Mouse (Mus musculus) spleen, postnatal 36 days (tissue): ENCODE results near the gene Ppp1r14d.

ENCODE experiments used
- DNase-seq, 2 experiments: peaks; one replicate each; pipeline ENCODE4 v3.0.0; 2022; ENCODE audit warnings: low spot score in 2 of 2, mixed read lengths in 1 of 2

Ppp1r14d gene

DNA sequence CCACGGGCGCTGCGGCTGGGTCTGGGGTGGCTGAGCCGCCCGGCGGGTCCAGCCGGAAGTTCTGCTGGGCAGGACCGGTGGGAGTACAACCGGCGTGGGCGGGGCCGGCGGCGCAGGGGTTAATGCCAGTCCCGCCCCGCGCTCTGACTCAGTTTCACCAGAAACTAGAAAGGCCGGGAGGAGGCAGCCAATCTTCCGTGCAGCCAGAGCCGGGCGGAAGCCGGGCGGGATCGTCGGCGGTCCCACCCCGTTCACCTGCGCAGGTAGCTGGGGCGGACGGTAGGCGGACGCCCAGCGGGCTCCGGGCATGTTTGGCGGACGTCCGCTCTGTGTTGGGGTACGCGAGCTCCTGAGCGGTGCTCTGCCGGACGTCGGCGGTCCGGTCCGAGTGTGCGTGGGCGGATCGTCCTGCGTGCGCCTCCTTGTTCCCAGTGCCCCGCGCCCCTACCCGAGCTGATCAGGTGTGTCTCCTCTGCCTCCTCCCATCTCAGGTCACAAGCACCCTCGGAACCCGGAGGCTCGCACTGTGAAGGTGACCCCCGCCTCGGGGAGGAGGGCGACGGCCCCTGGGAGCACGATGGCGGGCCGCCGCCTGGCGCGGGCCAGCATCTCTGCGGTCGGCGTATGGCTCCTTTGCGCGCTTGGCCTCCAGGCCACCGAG is 7.6 kb upstream of the Ppp1r14d start, which contains the start of gene Spint1:
Gene Spint1, plus strand, starts transcription at position 153 of the 661 bp plus-strand sequence.
- DNase-seq: no peak

- no peak for DNase-seq
Measured at GRCm38 (mm10) chr2:119236682-119237209, 7.0 kb upstream of the Ppp1r14d start.

GRCm38 (mm10) chr2:119209176-119209507 is 20.6 kb downstream of the Ppp1r14d start:
- no peak for DNase-seq

DNA sequence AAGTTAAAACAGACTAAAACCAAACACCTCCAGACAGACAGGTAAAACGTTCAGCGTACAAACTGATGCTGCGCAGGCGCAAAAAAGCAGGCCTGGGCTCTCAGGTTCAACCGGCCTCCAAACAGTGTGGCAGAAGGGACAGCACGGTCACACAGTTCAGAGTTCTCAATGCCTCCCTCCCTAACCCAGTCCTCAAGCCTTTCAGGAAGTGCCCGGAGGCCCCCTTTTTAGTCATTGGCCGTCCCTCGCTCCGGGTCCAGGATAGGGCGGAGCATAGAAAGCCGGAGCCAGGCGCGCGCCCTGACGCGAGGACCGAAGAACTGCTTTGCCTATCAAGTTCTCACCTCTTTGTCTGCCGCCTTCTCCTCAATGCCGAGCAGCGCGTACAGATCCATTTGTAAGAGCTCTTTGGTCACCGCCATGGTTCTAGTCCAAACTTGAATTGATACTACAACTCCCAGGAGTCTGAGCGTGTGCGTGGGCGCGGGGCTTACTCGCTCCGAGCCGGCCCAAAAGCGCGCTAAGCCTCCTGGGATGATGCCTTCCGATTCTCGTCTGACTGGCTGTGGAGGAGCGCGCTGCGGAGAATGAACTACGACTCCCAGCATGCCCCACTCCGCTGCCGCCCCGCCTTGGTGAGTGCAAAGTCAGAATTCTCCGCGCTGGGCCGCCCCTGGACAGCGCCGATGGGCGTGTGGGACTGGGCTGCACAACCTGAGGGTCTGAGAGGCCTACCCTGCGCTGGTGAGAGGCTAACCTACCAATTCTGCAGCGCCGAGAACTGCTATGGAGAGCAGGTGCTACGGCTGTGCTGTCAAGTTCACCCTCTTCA is 21.1 kb downstream of the Ppp1r14d start, which contains the start of the genes Zfyve19 and Dnajc17:
Gene Zfyve19, plus strand, starts transcription at position 274 of the 832 bp plus-strand sequence.
Gene Dnajc17, minus strand, starts transcription at position 452 of the 832 bp plus-strand sequence.
- peak; percentile 96 for DNase-seq

DNA sequence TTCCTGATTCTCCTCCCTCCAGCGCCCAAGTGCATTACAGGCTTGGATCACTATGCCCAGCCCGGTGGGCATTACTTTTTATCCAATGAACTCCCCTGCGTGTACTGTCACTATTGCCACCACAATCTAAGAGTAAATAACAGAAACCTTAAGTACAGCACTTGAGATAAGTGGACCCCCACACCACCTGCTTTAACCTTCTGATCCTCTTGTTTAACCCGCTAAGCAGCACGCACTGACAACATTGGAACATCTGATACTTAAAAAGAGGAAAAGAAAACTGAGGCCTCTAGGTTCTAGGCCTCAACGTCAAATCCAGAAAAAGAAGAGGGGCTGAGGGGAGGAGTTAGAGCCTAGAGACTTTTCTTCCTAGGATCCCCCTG is 21.8 kb downstream of the Ppp1r14d start:
- no peak for DNase-seq

- DNase-seq: no peak
Measured at GRCm38 (mm10) chr2:119203871-119204460, 25.7 kb downstream of the Ppp1r14d start.

- DNase-seq: no peak
Measured at GRCm38 (mm10) chr2:119202914-119203453, 26.7 kb downstream of the Ppp1r14d start.

- DNase-seq: no peak
Measured at GRCm38 (mm10) chr2:119198934-119199333, 30.8 kb downstream of the Ppp1r14d start.

DNA sequence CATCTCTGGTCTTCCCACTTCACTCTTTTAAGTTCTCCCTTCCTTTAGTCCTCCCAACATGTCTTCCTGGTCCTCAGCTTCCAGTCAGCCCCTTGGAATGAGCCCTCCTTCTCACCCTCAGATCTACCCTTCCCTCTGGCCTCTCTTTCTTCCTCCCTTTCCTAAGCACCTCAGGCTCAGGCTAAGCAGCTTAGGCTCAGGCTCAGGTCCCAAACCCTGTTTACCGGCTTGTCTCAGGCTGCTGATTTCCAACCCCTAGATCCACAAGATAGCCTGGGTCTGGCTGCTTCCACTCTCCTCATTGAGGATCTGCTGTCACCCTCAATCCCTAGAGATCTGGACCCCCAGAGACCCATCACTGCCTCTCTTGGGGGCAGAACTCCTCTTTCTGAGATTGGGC is 31.7 kb downstream of the Ppp1r14d start:
- DNase-seq: no peak

GRCm38 (mm10) chr2:119197493-119197892 is 32.2 kb downstream of the Ppp1r14d start:
- DNase-seq: no peak

- DNase-seq: no peak
Measured at GRCm38 (mm10) chr2:119196316-119197108, 33.2 kb downstream of the Ppp1r14d start.

DNA sequence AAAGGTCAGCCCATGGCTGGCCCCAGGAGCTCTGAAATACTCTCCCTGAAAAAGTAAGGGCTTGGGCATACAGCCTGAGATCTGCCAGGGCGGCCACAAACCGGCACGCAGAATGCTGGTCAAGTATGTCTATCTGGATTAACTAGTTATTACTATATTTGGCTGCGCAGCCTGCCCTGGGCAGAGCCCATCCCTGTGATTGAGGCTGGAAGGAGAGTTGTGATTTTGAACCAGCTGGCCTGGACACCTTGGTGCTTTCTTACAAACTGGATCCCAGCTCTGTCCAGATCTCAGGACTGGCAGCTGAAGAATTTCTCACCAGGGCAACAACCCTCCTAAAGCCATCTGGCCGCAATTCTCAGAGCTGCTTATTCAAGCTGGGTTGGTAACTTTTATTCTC is 35.6 kb downstream of the Ppp1r14d start:
- no peak for DNase-seq

DNA sequence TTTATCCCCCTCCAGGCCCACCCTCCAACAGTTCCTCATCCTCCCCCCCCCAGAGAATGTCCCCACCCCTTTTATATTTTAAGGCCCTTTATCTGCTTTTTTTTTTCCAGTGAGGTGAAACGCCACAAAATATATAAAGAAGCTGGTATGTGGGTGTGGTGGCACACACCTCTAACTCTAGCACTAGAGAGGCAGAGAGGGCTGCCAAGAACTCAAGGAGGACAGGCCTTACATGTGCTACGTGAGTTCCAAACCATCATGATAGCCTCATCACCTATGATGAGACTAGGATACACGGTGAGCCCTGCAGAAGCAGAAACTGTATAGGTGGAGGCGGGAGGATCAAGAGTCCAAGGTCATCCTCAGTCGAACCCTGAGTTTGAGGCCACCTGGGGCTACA is 38.7 kb downstream of the Ppp1r14d start:
- DNase-seq: no peak

GRCm38 (mm10) chr2:119189029-119189710 is 40.5 kb downstream of the Ppp1r14d start:
- peak; percentile 72 to 78 for DNase-seq

DNA sequence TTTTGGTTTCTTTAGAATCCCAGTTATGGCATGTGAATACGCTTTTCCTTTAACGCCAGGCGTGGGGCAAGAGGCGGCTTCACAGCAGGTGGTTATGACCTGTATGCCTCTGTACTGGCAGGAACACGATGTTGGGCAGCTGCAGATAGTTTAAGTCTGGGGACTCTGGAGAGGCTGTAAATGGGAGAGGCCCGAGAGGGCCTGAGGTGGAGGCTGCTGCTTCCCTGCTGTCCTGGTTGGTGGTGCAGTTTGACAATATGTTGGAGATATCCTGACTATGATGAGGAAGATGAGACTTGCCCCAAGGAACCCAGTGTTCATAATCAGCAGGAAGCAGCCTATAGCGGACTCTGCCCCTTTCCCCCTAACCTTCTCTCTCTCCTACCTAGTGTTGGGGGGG is 46.8 kb downstream of the Ppp1r14d start:
- DNase-seq: no peak

GRCm38 (mm10) chr2:119177384-119177939 is 52.2 kb downstream of the Ppp1r14d start:
- DNase-seq: no peak

DNA sequence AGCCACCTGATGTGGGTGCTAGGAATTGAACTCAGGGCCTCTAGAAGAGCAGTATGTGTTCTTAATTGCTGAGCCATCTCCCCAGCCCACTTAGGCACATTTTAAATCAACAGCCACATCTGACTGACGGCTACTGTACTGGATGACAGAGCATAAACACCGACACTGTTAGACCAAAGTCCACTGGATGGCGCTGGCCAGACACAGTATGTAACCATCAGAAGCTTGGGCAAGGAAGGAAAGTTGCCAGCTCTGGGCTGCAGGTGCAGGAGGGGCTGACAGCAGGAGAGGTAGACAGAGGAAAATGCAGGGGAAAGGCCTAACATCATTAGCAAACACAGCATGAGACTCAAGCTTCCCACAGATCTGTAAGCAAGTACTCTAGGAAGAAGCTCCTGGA is 52.9 kb downstream of the Ppp1r14d start:
- no peak for DNase-seq

DNA sequence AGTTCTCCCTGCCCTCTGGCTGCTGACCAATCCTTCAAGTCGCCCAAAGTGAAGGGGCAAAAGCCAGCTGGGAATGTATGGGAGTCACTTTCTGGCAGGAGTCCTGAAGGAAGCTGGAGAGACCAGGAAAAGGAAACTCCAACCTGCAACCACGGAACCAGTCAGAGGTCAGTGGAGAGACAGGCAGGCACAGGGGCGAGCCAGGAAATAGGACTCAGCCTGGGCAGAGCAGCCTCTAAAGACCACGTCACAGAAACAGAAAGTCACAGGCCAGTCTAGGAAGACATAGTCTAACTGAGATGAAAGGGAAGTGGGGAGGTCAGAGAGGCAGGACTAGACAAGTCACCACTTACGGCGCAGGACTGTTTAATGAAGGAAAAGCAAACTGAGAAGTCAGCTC is 54.1 kb downstream of the Ppp1r14d start:
- no peak for DNase-seq

GRCm38 (mm10) chr2:119174866-119175265 is 54.8 kb downstream of the Ppp1r14d start:
- DNase-seq: no peak

GRCm38 (mm10) chr2:119173991-119174651 is 55.6 kb downstream of the Ppp1r14d start, which contains the start of gene Gm14137:
Gene Gm14137 (plus strand): TSS chr2:119174509.
- DNase-seq: peak; percentile 42 to 51
